Mouse (Mus musculus) heart, adult 18-20 months (tissue): ENCODE measurements at regions not wholly inside any gene's neighbourhood (a gene's known extent, or its start where the extent isn't known, plus 50 kb on each side); places are given as distances from the start of the nearest gene placed in this dataset.

Experiments
- DNase-seq, 2 experiments: peaks; one replicate each; pipeline ENCODE4 v3.0.0; 2021 to 2022; ENCODE audit warnings: mixed read lengths in 1 of 2

DNA sequence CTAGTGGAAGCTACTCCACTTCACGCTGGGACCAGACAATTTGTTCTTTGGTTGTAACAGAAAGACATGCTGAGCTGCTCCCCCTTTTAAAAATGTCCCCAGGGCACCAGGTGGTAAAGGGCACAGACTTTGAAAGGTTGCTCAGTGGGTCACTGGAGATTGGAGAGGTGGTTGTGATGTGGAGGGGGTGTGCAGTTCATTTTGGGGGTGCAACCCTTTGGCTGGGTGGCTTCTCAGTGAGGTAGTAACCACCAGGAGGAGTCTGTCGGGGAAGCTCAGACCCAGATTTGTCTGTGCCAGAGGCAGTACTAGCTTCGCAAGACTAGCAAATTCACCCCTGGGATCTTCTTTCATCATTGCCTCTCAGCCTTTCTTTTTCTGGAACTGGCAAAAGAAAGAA lies 189.0 kb upstream of the Krr1 start:
- peak; percentile 12 to 33 for DNase-seq

DNA sequence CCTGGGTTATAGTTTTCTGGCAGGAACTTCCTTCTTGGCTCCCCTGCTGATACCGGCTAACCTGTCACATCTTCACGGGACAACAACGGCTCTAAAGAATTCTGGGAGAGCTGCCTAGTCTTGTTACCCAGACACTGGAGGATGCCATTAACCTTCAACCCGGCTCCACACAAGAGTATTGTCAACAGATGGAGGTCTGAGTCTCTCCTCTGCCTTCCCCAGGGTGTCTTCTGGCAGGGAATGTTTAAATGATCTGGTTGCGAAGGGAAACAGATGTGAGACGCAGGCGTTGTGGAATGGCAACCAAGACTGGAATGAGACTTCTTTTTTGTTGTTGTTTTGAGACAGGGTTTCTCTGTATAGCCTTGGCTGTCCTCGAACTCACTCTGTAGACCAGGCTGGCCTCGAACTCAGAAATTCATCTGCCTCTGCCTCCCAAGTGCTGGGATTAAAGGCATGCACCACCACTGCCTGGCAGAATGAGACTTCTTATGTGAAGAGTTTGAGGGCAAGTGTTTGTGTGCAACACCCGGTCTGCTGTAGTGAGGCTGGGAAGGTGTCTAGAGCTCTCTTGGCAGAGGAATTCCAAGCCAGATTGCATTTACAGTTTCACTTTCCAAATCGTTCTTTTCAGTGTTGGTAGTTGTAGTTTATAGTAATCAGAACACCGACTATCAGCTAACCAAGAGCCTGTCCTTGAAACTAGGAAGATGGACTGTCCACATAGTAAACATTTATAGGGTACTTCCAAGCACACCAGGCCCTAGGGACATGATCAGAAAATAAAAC lies 188.2 kb upstream of the Krr1 start:
- peak; percentile 63 to 69 for DNase-seq

DNA sequence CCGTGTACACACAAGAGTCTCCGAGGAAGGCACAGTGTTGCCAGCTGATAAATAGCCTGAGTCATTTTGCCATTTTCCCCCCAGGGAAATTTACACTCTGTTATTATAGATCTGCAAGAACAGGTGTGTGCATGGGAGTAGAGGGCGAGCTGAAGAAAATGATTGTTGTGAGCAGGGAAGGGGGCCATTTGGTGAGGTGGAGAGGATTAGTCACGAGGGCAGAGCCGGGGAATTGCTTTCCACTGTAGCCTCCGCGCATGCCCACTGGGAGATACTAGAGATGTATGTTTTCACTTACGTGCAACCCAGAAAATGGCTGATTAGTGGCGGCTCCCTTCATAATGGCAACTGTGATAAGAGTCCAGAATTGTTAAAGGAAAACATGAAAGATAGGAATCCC lies 185.3 kb upstream of the Krr1 start:
- DNase-seq = no peak

- no peak for DNase-seq
Measured at GRCm38 (mm10) chr10:111789264-111789663, 183.2 kb upstream of the Krr1 start.

- DNase-seq = no peak
Measured at GRCm38 (mm10) chr10:111790911-111791310, 181.6 kb upstream of the Krr1 start.

GRCm38 (mm10) chr10:111795056-111795455 lies 177.4 kb upstream of the Krr1 start:
- peak in 1 of 2 experiments; percentile 18 for DNase-seq

DNA sequence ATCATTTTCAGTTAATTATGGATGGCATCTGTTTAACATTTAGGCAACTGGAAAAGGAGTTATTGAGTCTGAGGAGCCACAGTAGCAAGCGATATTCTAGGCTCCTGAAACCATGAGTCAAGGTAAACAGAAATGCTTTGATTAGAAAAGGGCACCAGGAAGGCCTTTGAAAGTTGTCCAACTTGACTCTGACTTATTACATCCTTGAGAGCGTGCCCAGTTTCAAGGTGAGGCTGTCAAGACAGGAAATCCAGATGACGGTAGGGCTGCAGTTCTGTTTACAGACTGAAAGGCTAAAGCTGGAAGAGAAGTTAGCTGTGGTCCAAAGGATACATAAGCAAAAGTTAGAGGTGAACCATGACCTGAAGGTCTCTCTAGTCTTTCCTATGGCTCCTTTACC lies 176.7 kb upstream of the Krr1 start:
- DNase-seq = no peak

GRCm38 (mm10) chr10:111798851-111799281 lies 173.6 kb upstream of the Krr1 start:
- DNase-seq = no peak

DNA sequence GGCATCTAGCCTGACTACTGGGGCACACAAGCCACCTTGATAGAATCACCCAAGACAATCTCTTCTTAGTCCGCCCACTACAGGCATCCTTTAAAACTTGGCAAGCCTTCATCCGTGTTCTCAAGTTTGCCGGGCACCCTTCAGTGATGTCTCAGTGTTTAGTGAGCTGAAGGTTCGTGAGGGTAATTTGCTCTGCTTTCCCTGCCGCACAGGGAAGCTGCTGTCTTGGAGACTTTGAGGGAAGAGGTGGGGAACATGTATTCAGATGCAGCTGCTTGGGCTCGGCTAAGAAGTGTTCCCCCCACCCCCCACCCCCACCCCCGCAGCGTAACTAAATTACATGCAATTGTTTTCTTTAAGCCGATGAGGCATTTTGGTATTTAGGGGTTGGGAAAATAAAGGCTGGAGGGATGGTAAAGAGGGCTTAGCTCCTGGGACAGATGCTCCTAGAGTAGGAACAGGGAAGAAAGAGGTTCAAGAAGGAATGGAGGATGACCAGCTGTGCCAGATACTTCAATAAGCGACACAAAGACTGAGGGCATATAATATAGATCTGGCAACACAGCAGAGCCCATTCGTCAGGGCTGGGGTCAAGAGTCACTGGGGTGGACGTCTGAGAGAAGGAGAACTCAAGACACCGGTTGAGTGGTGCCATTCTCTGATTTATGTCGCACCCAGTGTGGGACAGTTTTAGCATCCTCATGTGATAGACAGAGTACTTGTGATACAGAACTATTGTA lies 172.4 kb upstream of the Krr1 start:
- no peak for DNase-seq

DNA sequence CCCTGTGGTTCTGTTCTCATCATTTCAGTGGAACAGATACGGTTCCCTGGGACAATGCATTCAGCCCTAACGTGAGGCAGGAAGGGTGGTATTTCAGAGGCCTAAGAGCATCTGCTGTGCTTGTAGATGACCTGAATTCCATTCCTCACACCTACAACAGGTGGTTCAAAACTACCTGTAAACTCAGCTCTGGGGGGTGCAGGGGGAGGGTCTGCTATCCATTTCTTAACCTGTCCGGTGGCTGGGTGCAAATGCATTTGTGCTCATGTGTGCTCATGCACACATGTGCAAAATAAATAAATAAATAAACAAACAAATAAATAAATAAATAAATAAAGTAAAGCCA lies 171.9 kb upstream of the Krr1 start:
- no peak for DNase-seq

GRCm38 (mm10) chr10:111801021-111801793 lies 171.3 kb upstream of the Krr1 start:
- DNase-seq = peak; percentile 37 to 42

GRCm38 (mm10) chr10:111801794-111802359 lies 170.6 kb upstream of the Krr1 start:
- DNase-seq = peak; percentile 26 to 43

GRCm38 (mm10) chr10:111806333-111806732 lies 166.1 kb upstream of the Krr1 start:
- DNase-seq = no peak

- no peak for DNase-seq
Measured at GRCm38 (mm10) chr10:111806916-111807315, 165.5 kb upstream of the Krr1 start.

GRCm38 (mm10) chr10:111813736-111814135 lies 158.7 kb upstream of the Krr1 start:
- peak; percentile 39 to 63 for DNase-seq

DNA sequence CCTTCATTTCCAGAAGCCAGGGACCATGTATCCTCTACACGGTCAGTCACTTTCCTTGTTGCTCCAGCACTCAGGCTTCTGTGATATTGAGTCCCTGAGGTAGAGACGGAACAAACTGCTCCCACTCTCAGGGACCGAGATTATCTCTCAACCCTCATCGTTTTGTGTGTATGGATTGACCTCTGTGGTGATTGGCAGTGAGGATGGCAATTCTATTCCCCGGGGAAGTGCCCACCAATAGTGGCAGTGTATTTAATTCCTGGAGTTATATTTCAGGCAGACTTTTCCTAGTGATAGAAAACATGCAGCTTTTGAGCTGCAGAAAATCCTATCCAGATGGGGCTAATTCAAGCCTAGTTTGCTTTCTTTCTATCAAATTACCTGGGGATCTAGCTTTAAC lies 157.8 kb upstream of the Krr1 start:
- DNase-seq = no peak

GRCm38 (mm10) chr10:111815160-111815559 lies 157.3 kb upstream of the Krr1 start:
- DNase-seq = no peak

GRCm38 (mm10) chr10:111815821-111816599 lies 156.5 kb upstream of the Krr1 start:
- no peak for DNase-seq

DNA sequence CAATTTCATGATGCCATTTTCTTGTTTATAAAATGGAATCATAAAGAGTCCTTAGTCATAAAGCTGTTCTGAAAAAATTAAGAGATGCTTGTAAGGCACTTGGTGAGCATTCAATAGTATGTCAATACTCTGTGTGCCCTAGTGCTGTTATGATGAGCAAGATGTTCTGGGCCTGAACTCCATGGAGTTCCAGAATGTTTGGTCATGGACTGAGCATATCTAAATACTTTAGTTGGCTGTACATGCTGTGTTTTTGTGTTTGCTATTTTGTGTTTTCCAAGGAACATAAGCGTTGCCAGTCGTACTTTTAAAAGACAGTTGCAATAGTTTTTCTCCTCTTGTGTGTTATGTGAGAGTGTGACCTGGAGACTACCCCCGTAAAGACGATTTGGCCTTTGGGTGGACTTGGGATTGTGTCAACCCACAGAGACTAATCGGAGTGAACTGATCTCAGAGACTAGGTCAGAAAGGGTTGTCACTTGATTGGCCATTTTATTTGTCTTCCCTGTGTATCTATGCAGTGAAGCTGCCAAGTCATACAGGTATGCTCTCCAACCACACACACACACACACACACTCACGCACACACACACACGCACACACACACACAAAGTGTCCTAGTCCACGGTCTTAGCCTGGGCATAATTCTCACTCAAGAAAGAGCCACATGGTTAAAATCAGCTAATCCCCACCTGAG lies 152.6 kb upstream of the Krr1 start:
- DNase-seq = peak; percentile 49 to 62

- DNase-seq = no peak
Measured at GRCm38 (mm10) chr10:111824820-111825219, 147.6 kb upstream of the Krr1 start.
